Mouse (Mus musculus): Measurements from ENCODE around the gene Otog.

Otog gene

GRCm38 (mm10) chr7:46353216-46353615 is 112.4 kb downstream of the Otog start:
- intact Hi-C loops (cut with DNase I), result no loop called here

GRCm38 (mm10) chr7:46353875-46354274 is 113.1 kb downstream of the Otog start:
- intact Hi-C loops (cut with DNase I), result no loop called here

Measured in adrenal gland (tissue).